ENCODE assay signal across 9 mouse cellular contexts in the genomic region with DNA sequence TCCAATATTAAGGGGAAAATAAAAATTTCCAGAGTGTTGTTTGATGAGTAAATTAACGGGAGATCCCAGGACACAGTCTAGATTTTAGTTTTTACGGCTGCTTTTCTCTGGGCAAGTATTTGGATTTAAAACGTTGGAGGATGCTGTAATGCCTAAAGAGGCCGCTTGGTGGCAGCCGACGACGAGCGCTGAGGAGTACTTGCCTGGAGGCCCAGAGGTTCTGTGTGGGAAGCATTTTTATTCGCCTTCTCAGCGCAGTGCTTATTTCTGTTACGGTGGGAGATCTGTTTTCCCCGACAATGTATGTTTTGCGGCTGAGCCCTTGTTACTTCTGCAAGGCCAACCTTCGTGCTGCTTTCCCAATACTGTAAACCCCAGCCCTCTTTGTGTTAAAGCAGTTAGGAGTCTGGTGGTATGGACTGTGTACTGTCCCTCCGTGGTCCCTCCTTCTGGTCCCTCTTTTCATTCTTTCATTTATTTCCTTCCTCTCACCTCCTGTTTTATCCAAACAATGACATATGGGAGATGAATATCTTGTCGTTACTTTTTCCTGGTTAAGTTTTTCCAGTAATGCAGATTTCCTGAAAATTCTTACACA.
DNase-seq lines count a peak whose midpoint lies in the region; ATAC-seq and TF ChIP-seq lines count a peak whose summit lies in the region.
"Had no signal": no experiment of that assay in that cellular context is flagged by ENCODE, and none has a peak within 500 bp of the region (broad histone marks: within the 10 kb centered on the region; RNA-seq: fewer than 3 reads in every experiment).

No protein-coding gene starts in this region.

- 14% methylated on average over 16 of the region's 16 CpGs for WGBS in heart, embryonic 15.5 days
- WGBS in liver, embryonic 14.5 days (ENCODE audit: insufficient replicate concordance): 16% methylated on average over 16 of the region's 16 CpGs
- 10% methylated on average over 16 of the region's 16 CpGs for WGBS in olfactory bulb, adult 2 months

- H3K27ac ChIP-seq in heart, embryonic 15.5 days: no peak overlapping the region
- H3K27ac ChIP-seq in liver, embryonic 14.5 days: no peak overlapping the region
- H3K27ac ChIP-seq in olfactory bulb, adult 2 months (ENCODE audit: insufficient read depth, low read depth, low read length): no peak overlapping the region

- no peak for TF ChIP-seq POLR2A in olfactory bulb, adult 2 months (IDR thresholded peaks at IDR 0.05; ENCODE audit: insufficient read depth, low read depth, low read length)

- no peak overlapping the region; the same call in 1 of the 2 replicates for H3K9ac ChIP-seq in heart, embryonic 15.5 days
- H3K9ac ChIP-seq in liver, embryonic 14.5 days (replicated peaks): no peak overlapping the region

- TF ChIP-seq CTCF in liver, embryonic 14.5 days (IDR thresholded peaks at IDR 0.05; ENCODE audit: low read depth): peak; percentile 80
- peak; percentile 80; the same call in 1 of the 2 replicates for TF ChIP-seq CTCF in olfactory bulb, adult 2 months (IDR thresholded peaks at IDR 0.05; ENCODE audit: insufficient read depth, low read depth, low read length)

- no peak; the same call in 1 of the 2 replicates for ATAC-seq in heart, embryonic 15.5 days (replicated peaks; ENCODE audit: insufficient number of reproducible peaks, insufficient read depth, low FRiP score, low read depth)
- no peak for ATAC-seq in liver, embryonic 14.5 days (ENCODE audit: insufficient read depth)

- H3K36me3 ChIP-seq in heart, embryonic 15.5 days: no peaks in the 10 kb centered on the region
- no peaks in the 10 kb centered on the region for H3K36me3 ChIP-seq in liver, embryonic 14.5 days (replicated peaks; ENCODE audit: control insufficient read depth, insufficient read depth, low read depth)

- no peaks in the 10 kb centered on the region for H3K9me3 ChIP-seq in heart, embryonic 15.5 days (replicated peaks)
- no peaks in the 10 kb centered on the region for H3K9me3 ChIP-seq in liver, embryonic 14.5 days (ENCODE audit: control insufficient read depth, low read length)

- no peaks in the 10 kb centered on the region for H3K4me1 ChIP-seq in heart, embryonic 15.5 days (replicated peaks)
- no peaks in the 10 kb centered on the region for H3K4me1 ChIP-seq in liver, embryonic 14.5 days (replicated peaks; ENCODE audit: control insufficient read depth in 2 of 2, insufficient read depth in 2 of 2, low read length in 1 of 2)
- H3K4me1 ChIP-seq in olfactory bulb, adult 2 months (ENCODE audit: control insufficient read depth, insufficient read depth, low read length): no peaks in the 10 kb centered on the region

- peak; percentile 69 for DNase-seq in 416B (ENCODE audit: low read depth)
- DNase-seq in adrenal gland, adult 2 months: peak; percentile 70
- DNase-seq in embryo, embryonic 11.5 days (ENCODE audit: low read depth, low spot score): peak; percentile 58
- DNase-seq in kidney, postnatal 14 days: peak; percentile 78
- peak in 2 of 3 experiments; percentile 4 for DNase-seq in liver, embryonic 14.5 days (ENCODE audit: low read depth in 3 of 3, low spot score in 3 of 3)
- peak; percentile 46 for DNase-seq in thymus, postnatal 0 days (ENCODE audit: low spot score)

- no peaks in the 10 kb centered on the region for H3K27me3 ChIP-seq in heart, embryonic 15.5 days
- H3K27me3 ChIP-seq in liver, embryonic 14.5 days (ENCODE audit: control insufficient read depth, insufficient read depth, low read length): no peaks in the 10 kb centered on the region

- H3K4me3 ChIP-seq in heart, embryonic 15.5 days: no peak overlapping the region
- no peak overlapping the region for H3K4me3 ChIP-seq in liver, embryonic 14.5 days (ENCODE audit: insufficient read depth in 1 of 2, low read depth in 2 of 2, low read length in 2 of 2)
- H3K4me3 ChIP-seq in olfactory bulb, adult 2 months (ENCODE audit: insufficient read depth, low read depth, low read length): no peak overlapping the region
- H3K4me3 ChIP-seq: erythroblast, embryonic 14.5 days had no signal

- peak overlapping the region; percentile 37; the same call in 1 of the 2 replicates for H3K4me2 ChIP-seq in heart, embryonic 15.5 days
- no peak overlapping the region for H3K4me2 ChIP-seq in liver, embryonic 14.5 days (ENCODE audit: low read depth)

- TF ChIP-seq EP300 in liver, embryonic 14.5 days (IDR thresholded peaks at IDR 0.05; ENCODE audit: low read depth): no peak

Comparison
In these comparisons a context has a peak if more than half of its experiments do, and no peak if none do; other contexts are left out.
1. DNase-seq: peak in every context shown above with its lines; median percentile 78 in kidney, postnatal 14 days; 70 in adrenal gland, adult 2 months; 69 in 416B; 58 in embryo, embryonic 11.5 days; 46 in thymus, postnatal 0 days; 4 in liver, embryonic 14.5 days.